Mouse (Mus musculus) monocyte, adult 5-6 weeks (primary cell): ENCODE results near the gene Scnn1b. TPM values are rescaled to one million over a fixed set of nuclear protein-coding genes. Genes with fewer than 3 reads are reported as not detected.

ENCODE experiments used
- ATAC-seq: fragments of 153-309, 156-312 bp; replicated peaks from 2 replicates; pipeline ENCODE4 v1.8.0; 2017; ENCODE audit warnings: mild to moderate bottlenecking; ENCODE audit not compliant: low TSS enrichment, insufficient number of reproducible peaks, severe bottlenecking, poor library complexity, low FRiP score
- total RNA-seq: library from RNA; stranded (forward); fragments of 200-1000, 200-491, 200-594 nt; gene quantifications from 3 replicates; pipeline ENCODE4 v1.2.3, GENCODE M21; 2017

The Scnn1b gene
- not detected in 3 replicates for total RNA-seq

- ATAC-seq: no peak
Measured at GRCm38 (mm10) chr7:121864858-121865585, at the start of gene Scnn1b. Gene Scnn1b (plus strand): TSS chr7:121865038.

DNA sequence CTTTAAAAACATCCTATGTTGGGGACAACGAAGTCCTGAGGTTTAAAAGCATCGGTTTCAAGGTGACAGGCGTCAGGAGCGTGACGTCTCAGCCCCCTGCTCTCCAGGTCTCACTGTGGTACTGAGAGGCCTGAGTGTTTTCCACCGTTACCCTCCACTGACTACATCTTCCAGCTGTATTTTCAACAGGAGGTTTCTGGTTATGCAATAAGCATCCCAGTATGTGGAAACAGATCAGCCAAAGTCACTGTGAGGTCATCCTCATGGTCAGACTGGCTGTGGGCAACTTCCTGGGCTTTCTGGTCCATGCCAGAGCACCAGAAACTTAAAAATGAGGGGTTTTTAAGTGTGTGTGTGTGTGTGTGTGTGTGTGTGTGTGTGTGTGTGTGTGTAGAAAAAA lies 43.2 kb upstream of the Scnn1b start:
- no peak for ATAC-seq

GRCm38 (mm10) chr7:121828481-121828880 lies 36.4 kb upstream of the Scnn1b start:
- no peak for ATAC-seq

GRCm38 (mm10) chr7:121835392-121835791 lies 29.4 kb upstream of the Scnn1b start:
- ATAC-seq: no peak

DNA sequence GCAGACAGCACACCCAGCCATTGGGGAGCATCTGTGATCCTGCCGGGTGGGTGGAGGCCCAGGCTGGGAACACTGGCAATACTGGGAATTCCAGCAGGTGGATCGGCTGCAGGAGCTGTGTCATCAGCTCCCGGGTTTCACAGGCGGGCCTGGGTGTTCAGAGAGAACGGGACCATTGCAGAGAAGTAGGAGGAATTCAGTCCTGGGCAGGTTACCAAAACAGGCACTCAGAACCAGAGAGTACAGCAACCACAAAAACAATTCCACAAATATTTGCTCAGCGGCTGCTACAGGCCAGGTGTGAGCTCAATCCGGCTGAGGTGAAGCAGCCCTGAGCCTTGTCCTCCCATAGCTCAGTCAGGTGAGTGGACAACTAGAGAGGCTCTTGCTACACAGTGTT lies 28.0 kb upstream of the Scnn1b start:
- ATAC-seq: no peak

GRCm38 (mm10) chr7:121840810-121841209 lies 24.0 kb upstream of the Scnn1b start:
- no peak for ATAC-seq

DNA sequence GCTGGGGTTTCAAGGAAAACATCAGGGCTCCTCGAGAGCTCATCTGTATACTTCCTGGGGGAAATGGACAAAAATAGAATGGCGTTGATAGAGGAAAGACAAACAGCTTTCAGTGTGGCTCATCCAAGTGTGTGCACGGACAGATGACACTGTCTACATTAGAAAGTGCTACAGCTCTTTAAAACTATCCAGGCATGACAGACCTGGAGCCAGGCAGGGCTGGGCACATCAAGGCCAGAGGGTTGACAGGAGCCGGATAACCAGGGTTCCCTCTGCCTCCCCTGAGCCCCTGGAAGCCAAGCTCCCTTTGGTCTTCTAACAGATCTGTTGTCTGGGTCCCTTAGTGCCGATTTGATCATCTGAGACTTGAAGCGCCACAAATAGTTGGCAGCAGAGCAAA lies 22.6 kb upstream of the Scnn1b start:
- no peak for ATAC-seq

DNA sequence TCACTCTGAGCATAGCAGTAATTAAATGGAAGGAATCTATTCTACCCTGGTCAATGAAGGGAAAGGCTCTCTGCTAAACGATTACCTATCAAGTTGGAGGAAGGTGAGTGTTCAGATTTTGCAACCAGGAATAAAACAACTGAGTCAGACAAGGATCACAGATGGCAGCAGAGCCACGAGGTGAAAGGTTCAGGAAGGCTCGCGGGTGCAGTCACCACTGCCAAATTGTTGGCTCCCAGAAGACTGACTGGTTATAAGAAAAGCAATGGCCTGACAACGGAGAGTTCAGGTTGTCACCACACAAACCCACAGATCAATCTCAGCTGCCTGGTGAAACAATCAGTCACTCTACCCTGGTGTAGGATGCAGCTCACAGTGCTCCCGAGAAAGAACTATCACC lies 18.9 kb upstream of the Scnn1b start:
- ATAC-seq: no peak

GRCm38 (mm10) chr7:121848537-121849168 lies 16.2 kb upstream of the Scnn1b start:
- ATAC-seq: no peak

- ATAC-seq: no peak
Measured at GRCm38 (mm10) chr7:121857177-121857884, 7.5 kb upstream of the Scnn1b start.

DNA sequence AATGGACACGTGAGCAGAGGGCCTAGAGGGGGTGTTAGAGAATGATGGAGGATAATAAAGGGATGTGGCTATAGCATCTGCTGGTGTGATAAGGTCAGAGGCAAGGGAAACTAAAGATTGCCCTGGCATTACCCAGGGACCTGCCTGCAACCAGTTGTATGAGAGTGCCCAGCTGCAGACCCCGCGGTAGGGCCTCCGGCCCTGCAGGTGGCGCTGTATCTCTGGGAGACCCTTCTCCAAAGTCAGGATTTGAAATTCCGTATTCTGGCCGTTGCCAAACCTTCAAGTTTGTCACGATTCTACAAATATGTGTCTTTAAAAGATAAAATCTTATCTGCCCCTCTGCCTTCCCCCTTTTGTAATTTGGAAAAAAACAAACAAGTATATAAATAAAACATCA lies 5.9 kb upstream of the Scnn1b start:
- ATAC-seq: no peak

GRCm38 (mm10) chr7:121871631-121872030 lies 6.8 kb downstream of the Scnn1b start:
- ATAC-seq: no peak

GRCm38 (mm10) chr7:121873998-121874397 lies 9.2 kb downstream of the Scnn1b start:
- no peak for ATAC-seq

DNA sequence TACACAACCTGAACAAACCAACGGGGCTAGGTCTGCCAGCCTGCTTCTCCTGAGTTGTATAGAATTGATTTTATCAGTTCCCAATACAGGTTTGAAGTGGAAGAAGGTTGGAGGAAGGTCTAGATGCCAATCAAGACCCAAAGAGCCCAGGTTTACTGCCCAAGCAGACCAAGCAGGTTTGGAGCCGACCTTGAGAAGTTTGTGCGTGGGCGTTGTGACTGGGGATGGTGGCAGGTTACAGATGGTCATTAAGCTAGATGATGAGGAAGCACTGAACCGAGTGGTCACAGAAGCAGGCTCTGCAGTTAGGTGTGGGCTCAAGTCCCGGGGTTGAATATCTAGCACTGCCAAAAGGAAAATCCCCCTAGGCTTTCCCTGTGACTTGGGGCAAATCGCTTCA lies 9.9 kb downstream of the Scnn1b start:
- ATAC-seq: no peak

DNA sequence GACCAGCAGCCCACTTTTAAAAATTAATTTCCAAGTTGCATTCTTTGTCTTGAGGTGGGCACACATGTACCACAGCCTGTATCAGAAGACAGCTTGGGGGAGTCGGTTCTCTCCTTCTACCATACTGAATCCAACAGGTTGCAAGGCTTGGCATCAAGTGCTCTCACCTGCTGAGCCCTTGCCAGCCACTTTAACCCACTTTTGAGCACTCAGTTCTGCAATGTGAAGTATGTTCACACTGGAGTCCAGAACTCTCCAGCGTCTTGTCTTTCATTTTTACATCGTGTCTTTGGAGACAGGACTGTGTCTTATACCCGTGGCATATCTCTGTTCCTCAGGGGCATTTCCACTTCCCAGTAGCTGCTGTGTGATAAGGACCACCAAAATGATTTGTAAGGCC lies 15.4 kb downstream of the Scnn1b start:
- no peak for ATAC-seq

DNA sequence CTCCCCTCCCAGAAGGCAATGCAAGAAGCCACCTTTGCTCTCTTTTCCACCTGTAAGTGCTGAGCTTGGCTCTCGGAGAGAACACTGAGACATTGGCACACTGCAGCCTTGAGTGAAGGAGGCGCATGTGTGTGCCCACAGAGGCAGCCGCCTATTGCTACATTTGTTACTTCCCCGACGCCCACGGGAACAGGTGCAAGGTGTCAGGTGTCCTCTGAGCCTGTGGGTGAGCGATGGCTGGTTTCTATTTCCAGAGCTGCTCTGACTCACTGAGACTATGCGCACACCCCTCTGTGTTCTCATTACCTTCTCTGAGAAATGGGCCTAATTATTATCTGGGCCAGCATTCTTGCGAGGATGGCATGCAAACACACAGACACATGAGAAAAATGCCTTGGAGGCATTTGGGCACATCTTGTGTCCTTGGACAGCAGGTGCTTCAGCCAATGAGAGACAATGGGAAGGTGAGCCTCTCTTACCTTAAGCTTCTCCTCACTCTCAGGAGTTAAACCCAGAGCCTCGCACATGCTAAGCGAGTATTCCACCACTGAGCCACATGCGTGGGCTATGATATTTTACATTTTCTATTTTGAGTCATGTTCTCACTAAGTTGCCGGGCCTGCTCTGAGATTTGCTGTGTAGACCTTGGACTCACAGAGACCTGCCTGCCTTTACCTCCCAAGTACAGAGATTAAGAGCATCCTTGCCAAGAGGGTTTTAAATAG lies 26.0 kb downstream of the Scnn1b start:
- no peak for ATAC-seq

DNA sequence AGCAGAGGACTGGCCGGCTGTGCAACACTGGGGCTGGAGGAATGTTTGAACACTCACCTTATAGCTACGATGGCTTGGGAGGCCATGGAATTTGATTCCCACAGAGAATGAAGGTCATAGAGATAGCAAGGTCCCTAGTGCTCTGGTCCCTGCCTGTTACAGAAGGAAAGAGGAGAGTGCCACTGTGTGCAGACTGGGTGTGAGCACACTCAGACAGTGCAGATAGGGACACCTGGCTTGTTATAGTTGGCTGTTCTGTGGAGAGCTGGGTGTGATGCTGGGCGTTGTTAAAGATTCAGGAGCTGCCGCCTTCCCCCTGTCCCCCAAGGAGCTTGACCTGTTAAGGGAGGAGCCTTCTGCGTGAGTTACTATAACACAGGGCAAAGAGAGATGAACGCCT lies 31.9 kb downstream of the Scnn1b start:
- ATAC-seq: no peak

DNA sequence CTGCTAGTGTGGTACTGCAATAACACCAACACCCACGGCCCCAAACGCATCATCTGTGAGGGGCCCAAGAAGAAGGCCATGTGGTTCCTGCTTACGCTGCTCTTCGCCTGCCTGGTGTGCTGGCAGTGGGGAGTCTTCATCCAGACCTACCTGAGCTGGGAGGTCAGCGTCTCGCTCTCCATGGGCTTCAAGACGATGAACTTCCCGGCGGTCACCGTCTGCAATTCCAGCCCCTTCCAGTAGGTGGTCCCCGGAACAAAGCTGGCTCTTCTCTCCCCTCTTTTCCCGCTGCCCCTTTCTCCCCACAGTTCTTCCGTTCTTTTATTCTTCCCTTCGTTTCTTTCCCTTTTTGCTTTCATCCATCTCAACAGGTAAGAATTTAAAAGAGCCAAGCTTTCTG lies 34.5 kb downstream of the Scnn1b start:
- ATAC-seq: no peak; the same call in 1 of the 2 replicates

DNA sequence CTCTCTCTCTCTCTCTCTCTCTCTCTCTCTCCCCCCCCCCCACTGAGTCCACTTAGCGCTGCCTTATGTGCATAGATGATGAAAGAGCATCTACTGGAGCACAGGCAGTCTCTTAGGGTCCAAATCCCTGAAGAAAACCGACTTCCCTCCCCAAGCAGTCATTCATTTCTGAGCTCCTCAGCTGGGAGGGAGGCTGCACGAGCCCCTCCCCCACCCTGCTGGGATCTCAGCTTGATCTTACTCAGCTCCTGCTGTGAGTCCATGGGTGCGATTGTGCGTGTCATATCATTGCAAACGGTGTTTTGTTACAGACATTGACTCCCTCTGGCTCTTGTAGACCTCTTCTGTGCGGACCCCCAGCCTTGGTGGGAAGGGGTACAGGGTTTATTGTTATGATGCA lies 35.1 kb downstream of the Scnn1b start:
- no peak for ATAC-seq
